Mouse (Mus musculus) thymus, postnatal 14 days (tissue): ENCODE measurements around the gene Cadm1.

ENCODE experiments used
- DNase-seq: peaks from one replicate; pipeline ENCODE4 v3.0.0; 2021

The Cadm1 gene

DNA sequence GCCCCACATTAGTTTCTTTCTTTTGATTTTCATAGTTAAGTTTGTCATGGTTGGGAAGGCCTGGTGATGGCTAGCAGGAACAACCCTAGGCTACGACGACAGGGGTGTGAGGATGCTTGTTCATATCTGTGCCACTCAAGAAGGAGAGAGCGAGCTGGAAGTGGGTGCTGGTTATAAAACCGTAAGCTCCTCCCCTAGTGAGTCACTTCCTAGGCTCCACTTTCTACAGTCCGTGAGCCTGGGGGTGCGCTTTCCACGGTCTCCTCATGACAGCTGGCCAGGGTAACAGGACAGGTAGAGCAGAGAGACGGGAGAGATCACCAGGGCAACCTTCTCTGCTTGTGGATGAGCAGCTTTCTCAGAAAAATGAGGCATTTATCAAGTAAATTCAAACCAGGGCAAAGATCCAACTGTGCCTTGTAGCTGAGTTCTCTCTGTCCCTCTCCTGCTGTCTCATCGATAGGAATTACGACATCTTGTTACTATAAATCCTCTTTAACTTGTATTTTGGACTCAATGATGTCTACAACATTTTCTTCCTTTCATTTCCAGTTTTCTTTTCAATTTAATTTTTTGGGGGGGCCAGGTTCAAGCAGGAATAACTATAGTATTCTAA lies 23.1 kb downstream of the Cadm1 start:
- DNase-seq, result no peak

DNA sequence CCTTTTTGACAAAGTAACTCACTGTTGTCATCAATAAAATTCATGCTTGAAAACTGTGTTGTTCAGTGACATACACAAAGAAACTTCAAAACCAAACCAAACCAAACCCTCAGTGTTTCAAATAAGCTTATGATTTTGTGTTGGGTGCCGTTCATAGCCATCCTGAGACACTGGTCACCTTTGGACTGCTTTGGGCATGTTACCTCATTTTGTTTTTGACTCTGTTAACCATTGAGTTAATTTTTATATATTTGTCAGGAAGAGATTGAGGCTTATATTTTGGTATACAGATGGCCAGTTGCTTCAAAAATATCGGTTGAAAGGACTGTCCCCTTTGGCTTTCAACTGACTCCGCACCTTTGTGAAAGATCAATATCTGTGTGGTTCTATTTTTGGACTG lies 30.8 kb downstream of the Cadm1 start:
- DNase-seq, result no peak

DNA sequence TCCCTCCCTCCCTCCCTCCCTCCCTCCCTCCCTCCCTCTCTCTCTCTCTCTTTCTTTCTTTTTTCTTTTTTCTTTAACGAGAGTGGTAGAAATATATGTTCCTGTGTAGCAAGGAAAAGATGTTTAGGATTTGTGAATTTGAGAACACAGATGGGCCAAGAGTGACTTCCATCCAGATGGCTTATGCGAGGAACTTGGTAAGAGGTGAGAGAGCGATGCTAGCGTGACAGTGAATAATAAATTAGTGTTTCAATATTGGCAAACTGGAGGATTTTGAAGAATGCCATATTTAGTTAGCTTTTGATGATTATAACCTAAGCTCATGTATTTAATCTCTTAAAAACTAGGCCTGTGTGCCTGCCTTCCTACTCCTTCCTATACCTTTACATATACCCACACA lies 31.6 kb downstream of the Cadm1 start:
- no peak for DNase-seq

DNA sequence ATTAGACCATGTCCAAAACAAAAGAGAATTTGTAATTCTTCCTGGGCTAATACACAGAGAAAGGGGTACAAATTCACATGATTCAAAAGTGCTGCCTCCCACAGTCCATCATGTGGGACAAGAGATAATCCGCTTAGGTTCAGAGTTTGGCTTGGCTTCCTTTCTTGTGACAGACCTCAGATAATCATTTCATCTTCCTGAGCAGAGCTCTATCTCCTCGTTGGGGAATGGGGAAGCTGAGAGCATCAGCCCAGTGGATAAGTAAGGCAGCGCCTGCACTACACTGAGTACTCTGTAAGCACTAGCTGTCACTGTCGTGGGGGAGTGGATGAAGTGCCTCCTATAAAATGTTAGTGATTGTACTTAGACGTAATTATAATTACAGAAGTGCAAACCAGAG lies 35.1 kb downstream of the Cadm1 start:
- DNase-seq, result no peak

DNA sequence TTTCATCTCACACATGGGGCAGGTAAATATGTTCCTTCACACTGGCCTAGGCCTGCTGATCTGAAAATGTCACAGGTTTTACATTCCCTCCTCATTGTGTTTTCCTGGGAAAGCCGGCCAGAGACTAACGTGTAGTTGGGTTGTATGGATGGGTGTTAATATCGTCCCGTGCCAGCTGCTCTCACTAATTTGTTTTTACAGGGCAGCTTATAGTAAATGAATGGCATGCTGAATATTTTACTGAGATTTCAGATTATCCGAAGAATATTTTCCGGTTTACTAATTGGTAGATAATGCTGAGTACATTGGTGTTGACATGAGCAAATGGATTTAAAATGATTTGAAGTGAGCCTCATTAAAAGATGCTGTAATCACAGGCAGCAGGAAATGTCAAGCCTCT lies 37.9 kb downstream of the Cadm1 start:
- no peak for DNase-seq

DNA sequence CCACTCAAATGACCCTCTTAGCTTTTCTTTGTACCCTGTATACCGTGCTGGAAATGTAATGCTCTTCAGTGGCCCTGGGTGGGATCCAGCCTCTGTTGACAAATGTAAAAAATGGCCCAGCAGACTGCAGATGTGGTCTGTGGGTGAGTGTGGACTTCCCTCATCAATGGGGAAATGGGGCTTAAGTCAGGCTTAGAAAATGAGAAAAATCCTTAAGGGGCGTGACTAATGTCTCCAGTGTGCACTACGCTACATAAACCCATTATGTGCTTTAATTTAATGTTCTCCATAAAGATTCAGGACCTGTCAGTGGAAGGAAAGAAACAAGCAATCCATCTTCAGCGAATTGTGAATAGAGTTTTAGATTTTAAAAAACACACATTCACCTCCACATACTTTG lies 40.2 kb downstream of the Cadm1 start:
- no peak for DNase-seq

DNA sequence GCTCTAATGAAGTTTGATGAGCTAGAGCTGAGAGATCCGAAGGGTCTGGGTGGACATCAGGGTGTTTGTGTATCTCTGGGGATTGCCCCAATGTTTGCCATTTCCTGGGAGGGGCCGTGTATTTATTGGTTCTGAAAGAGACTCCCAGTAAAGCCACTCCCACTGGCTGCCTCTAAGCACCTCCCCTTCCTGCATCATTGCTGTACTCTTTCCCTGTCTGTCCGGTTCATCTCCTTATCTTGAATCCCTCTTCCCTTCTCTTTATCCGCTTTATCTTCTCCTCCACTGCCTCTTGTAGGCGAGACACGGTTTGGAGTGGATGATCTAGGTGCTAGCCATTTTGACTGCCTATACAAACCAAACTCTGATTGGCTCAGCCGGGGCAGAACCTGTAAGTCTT lies 41.5 kb downstream of the Cadm1 start:
- DNase-seq, result no peak

DNA sequence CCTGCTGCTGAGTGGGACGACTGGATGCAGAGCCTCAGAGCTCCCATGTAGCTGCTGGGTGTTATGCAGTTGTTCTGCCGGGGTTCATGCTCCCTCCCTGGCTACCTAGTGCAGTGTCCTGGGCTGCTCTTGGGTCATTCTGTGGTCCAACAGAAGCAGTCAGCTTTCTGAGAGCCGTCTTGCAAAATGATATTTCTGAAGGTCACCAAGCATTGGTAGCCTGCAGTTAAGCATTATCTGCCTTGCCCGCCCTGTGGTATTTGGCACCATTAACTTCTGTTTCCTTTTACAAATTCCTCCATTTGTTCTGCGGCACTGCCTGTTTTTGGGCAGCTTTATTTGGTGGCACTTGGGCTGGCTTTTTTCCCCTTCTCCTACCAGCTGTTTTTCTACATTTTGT lies 42.2 kb downstream of the Cadm1 start:
- DNase-seq, result no peak

DNA sequence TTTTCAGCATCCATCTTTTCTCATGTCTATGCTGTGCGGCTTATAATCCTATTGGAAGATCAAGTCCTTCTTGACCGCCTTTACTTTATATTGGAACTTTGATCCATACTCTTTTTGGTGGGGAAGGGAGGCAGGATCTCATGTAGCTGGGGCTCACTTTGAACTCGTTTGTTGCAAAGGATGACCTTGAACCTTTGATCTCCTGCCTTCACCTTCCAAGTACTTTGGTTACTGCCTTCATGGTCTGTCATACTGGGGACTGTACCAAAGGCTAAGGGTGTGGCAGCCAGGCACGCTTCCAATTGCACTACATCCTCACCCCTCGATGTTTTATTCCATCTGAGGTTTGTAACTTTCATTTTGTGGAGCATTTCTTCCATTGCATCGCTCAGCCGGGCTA lies 43.5 kb downstream of the Cadm1 start:
- DNase-seq, result no peak

DNA sequence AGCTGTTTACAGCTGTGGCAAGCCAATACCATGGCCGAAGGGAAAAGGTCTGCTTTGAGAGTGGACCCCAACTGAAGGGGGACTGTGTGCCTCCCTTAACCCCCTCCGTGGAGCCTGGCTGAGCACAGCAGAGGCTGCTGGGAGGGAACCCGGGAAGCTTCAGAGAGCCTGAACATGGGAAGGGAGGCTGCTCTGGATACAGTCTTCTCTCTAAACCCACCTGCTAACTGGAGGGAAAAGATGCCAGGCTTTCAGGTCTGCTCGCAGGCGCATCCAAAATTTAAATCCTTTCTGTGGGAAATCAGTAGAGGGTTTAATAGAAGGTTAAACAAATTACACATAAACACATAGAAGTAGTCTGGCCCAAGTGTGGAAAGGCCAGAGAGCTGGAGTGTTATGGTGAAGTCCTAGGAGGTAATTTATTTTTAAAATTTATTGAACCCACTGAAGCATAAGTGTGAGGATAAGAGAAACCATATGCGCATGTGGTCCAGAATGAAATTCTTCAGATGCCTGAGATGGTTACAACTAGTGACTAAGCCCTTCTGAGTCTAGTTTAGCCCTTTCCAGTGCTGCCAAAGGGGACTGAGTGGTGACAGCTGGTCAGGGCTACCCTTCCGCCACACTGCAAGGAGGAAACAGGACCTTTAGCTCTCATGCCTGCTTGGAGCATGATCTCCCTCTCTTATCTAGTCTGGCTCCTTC lies 44.9 kb downstream of the Cadm1 start:
- DNase-seq, result no peak

DNA sequence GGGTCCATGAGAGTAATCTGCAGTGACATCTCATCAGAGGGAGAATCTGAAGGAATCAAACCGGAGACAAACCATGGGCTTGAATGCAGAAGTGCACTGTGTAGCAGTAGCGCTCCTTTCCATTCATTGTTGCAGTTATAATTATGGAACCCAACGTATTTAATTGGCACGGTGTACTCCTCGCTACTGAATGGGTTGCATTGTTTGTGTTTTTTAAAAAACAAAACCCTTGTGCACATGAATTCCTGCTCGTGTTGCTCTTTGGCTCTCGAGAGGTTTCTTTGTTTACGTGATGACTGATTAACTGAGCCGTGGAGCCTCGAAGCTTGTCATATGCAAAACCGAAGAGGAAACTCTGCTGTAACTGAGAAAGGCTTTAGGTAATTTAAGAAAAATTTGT lies 45.8 kb downstream of the Cadm1 start:
- no peak for DNase-seq

DNA sequence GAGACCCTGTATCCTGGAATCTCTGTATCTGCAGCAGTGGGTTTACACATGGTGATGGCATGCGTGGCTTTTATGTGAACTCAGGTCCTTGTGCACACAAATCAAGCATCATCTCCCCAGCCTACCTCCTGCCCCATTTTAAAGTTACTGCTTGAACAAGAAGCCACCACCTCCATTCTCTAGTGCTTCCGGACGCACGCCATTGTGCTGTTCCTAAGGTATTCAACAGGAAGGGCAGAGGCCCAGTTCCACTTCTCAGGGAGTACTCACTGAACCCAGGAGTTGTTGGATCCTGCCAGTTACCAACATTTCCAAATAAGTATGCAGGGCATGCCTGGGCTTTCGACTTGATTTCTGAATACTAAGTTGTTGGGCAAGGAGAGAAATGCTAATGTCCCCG lies 49.5 kb downstream of the Cadm1 start:
- DNase-seq, result no peak

DNA sequence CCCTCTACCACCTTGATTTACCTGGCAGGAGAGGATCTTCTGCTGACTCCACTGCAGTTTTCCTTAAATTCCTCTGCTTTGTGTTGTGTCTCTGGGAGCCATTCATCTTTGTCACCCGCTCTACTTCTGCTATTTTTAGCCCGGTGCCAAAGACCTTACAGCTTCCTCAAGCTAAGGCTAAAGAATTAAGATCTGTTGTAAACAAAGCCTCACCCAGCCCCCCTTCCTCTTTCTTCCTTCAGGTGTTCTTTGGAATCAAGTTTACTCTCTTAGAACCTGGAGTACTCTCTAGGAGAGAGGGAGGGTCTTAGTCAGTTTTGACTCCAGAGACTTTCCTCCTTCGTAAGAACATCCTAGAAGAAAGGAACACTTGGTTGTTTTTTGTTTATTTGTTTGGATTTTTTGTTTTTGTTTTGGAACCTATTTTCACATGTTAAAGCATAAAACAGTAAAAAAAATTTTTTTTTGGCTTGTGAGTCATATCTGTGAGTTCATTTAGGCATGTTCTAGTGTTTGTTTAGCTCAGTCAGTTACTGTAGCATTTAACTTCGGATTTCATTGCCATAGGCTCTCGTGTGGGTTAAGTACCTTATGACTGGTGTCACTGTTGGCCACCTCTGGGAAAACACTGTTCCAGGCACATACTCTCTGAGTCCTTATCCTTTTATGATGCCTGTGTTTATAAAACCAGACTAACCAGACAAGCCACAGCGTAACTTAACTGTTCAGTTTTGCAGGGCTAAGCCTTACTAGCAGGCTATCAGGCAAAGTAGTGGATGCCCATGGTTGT lies 51.8 kb downstream of the Cadm1 start:
- no peak for DNase-seq

DNA sequence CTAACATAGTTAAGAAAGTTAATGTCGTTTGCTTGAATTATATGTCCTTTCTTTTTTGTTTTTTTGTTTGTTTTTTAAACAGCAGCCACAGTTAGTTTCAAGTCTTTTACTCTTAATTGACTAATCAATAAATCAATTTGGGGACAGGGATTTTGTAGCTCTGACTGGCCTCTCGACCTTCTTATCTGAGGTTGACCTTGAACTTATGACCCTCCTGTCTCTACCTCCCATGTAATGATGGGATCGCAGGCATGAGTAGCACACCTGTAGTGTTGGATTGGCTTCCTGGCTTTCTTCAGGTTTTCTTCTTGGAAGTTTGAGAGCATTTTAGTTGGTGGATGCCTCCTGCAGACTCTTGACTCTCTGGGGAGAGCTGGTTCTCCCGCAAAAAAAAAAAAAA lies 53.3 kb downstream of the Cadm1 start:
- no peak for DNase-seq

DNA sequence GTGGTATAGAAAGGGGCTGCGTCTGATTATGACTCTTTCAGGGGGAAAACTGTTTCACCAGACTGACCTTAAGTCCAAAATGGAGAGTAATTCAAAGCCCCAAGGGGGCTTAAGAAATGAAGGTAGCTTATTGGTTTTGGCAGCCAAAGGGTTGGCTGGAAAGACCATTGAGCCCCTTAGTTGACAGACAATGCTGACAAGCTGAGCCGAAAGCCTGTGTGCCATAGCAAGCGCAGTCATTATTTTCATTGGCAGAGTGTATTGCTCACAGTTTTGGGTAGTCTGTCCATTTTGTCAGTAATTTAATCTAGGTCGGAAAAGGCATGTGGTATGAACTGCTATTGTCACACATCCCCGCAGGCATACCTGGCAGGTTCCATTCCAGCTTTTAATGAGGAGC lies 56.2 kb downstream of the Cadm1 start:
- DNase-seq, result no peak

DNA sequence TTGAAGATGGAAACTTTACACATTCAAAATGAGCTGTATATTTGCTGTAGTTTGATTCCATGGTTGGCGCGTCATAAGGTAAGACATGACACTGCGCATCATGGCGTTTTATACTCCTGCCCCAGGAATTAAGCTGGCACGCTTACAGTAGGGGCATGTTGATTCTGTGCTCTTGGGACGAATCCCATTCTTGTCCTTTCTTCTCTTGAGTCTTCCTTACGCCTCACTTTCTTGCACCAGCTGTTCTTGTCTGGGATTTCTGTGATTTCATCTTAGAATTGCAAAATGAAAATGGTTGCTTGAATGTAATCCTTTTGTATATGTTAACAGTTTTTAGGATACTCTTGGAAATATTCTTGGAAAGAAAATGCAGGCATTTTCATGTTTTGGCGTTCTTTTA lies 56.9 kb downstream of the Cadm1 start:
- DNase-seq, result no peak

DNA sequence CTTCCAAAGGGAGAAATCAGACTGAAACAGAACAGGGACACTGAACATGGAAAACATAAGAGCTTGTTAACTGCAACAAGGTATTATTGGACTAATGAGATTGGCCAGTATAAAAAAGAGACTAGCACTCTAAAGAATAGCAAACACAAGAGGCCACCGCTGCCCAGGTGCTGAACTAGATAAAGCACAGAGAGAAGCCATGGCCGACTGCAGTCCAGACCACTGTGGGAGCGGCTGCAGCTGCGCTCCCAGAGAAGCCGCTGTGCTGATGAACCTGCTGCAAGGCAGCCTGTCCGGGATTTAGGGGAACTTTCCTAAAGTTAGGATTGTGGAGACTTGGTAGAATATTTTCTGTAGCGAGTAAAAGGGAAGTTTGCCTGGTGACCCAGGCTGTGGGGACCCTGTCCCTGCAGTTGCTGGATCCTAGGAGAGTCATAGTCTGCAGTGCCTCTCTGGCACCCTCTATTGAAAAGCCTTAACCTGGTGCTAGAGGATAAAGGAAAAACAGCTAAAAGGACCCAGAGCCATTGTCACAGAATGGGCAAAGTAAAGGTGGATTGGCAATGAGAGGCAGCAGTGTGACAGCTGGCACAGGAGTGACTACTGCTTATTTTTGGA lies 57.7 kb downstream of the Cadm1 start:
- DNase-seq, result peak; percentile 30

DNA sequence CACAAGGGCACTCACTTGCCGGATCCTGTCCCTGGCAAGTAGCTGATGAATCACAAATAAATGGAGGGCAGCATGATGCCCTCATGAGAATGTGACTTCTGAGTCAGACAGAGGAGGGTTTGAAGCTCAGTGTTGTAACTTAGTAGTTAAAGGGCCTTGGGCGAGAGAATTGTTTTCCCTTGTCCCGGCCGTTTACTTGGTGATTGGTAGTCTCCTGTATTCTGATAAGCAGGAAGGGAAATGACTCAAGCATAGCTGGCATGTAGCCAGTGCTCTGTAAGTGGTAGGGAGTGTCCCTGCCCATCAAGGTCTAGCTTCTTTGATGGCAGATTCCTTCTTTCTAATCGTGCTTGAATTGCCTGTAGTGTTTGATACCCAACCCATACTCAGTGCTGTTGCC lies 59.9 kb downstream of the Cadm1 start:
- no peak for DNase-seq

DNA sequence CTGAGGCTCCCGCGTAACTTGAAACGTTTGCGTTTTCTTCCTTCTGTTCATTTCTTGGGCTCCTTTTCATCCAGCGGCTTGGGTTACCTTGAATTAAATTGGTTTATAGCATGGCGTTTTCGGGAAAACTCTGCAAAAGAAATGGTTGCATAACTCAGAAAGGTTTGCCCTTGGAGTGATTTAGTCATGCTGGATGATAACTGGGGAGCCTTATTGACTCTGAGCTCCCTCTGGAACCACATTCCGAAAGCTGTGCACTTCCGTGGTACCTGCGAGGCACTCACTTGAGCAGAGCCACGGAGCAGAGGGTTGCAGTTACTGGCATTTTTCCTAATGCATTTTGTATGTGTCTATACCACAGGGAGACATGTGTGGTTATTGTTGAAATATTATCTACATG lies 71.6 kb downstream of the Cadm1 start:
- no peak for DNase-seq

DNA sequence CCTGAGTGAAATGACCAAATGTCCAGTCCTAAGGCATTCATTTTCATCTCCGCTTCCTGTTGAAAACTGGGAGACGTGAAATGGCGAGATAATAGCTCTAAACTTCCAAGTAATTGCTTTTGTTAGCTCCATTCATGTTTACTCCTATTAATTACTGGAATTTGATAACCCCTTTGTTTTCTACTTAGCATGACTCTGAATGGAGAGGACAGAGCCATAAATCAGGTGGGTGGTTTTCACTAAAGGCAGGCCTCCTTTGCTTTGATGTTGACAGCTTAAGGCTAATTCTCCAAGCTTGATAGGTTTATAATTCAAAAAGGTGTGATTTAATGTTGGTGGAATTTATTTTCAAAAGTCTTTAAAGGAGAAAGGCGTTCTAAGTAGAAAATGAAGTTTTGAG lies 74.0 kb downstream of the Cadm1 start:
- no peak for DNase-seq

DNA sequence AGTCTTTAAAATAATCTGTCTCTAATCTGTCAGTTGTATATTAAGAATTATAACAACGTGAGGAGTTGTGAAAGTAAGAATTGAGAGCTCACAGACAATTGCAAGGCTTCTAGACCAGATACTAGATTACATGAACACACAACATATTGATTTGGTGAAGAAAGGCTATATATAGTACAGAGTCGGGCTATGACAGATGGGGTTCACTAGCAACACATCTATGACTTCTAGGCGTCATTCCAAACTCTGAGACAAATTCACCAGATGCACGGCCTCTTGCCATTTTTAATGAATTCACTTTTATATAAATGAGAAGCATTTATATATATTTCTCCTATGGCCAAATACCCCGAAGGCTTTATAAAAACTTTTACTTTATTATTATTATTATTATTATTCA lies 75.7 kb downstream of the Cadm1 start:
- DNase-seq, result no peak

DNA sequence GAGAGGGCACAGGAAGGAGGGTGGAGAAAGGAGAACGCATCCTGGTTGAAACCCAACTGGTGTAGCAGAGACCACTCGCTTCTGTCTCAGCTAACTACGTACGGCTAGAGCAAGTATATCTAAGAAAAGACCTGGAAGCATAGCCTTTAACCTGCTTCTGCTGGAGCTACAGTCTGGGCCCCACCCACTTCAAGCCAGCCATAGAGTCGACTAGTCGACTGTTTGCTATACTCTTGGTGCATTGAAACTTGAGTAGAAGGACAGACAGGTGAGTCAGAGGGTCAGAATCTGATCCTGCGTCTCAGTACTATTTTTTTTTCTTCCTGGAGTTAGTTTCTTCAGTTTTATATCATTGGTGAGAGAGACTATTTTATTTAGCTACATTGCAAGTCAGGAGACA lies 78.5 kb downstream of the Cadm1 start:
- no peak for DNase-seq

DNA sequence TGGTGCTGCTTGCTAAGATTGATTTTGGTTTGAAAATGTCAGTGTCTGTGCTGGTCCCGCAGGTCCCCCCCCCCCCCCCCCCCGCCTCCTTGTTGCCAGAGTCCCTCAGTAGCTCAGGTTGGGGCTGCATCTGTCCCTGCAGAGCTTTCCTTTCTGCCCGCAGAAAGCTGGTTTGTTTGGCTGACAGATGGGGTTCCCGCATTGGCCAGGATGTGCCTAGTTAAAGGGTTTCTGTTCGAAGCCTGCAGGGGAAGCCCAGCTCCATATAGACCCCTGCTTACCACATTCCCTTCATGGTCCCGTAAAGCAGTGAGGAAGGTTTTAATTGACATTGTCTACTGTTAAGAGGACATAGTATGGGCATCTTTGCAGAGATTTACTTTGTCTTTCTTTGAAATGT lies 78.9 kb downstream of the Cadm1 start:
- DNase-seq, result no peak

DNA sequence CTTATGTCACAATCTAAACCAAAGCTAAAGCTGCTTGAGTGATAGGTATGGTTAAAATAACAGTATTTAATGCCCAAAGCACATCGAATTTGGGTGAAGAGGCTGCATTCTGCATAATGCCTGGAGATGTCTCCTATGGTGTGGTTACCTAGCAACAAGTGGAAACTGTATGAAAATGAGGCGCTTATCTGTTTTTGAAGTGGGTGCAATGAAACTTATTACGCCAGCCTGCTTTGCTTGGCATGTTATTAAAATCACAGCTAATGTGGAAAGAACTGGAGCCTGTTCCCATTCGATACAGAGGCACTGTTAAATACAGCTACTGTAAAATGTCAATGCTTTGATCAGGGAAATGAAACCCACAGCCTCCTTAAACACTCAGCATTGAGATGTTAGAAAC lies 79.5 kb downstream of the Cadm1 start:
- no peak for DNase-seq
